Mouse (Mus musculus) C2C12 (cell line): ENCODE data around the gene Rnf220. TPM values are rescaled to one million over a fixed set of nuclear protein-coding genes. Genes with fewer than 3 reads are reported as not detected.

Experiments used
- H3K27me3 ChIP-seq: one replicate; pipeline ENCODE4 v1.6.1; 2011; ENCODE audit not compliant: control insufficient read depth, insufficient read depth, insufficient read length
- H3K36me3 ChIP-seq: one replicate; pipeline ENCODE4 v1.6.1; 2011; ENCODE audit not compliant: control insufficient read depth, insufficient read depth
- H3K4me3 ChIP-seq: one replicate; pipeline ENCODE4 v1.5.1; 2011; ENCODE audit warnings: mild to moderate bottlenecking, control low read depth; ENCODE audit not compliant: poor library complexity, insufficient read depth, severe bottlenecking
- H3K79me2 ChIP-seq: one replicate; pipeline ENCODE4 v1.6.1; 2011; ENCODE audit not compliant: control insufficient read depth, insufficient read depth
- H3K79me3 ChIP-seq: one replicate; pipeline ENCODE4 v1.6.1; 2011; ENCODE audit warnings: low read depth, control low read depth
- H3ac ChIP-seq: one replicate; pipeline ENCODE3; 2011; ENCODE audit warnings: low read depth; ENCODE audit not compliant: control insufficient read depth, insufficient read length
- CEBPB ChIP-seq: IDR thresholded peaks from one replicate; pipeline ENCODE4 v1.6.1; 2011; ENCODE audit warnings: low read depth, mild to moderate bottlenecking, control low read depth, moderate library complexity
- CTCF ChIP-seq: IDR thresholded peaks from one replicate; pipeline ENCODE4 v1.5.1; 2011; ENCODE audit not compliant: control insufficient read depth, insufficient read depth, insufficient read length
- FOSL1 ChIP-seq: IDR thresholded peaks from one replicate; pipeline ENCODE4 v1.8.0; 2011; ENCODE audit warnings: mild to moderate bottlenecking, low read length; ENCODE audit not compliant: poor library complexity, insufficient read depth, severe bottlenecking
- MAX ChIP-seq: IDR thresholded peaks from one replicate; pipeline ENCODE4 v1.6.1; 2011; ENCODE audit warnings: mild to moderate bottlenecking, control low read depth
- MYOD1 ChIP-seq: IDR thresholded peaks from one replicate; pipeline ENCODE4 v1.6.1; 2011; ENCODE audit warnings: low read depth; ENCODE audit not compliant: control insufficient read depth, insufficient read length
- MYOG ChIP-seq: IDR thresholded peaks from one replicate; pipeline ENCODE4 v1.6.1; 2011; ENCODE audit not compliant: control insufficient read depth, insufficient read length; ENCODE audit errors: extremely low read depth
- USF1 ChIP-seq: IDR thresholded peaks from one replicate; pipeline ENCODE4 v1.6.1; 2011; ENCODE audit warnings: low read depth, mild to moderate bottlenecking, control low read depth, moderate library complexity
- polyA plus RNA-seq: library from polyadenylated mRNA; unstranded; fragments of >200 nt; fragmentation: generic; extraction: Trizol; gene quantifications from one replicate; pipeline ENCODE4 v1.2.1, GENCODE M21; 2012; ENCODE audit warnings: missing spikeins

The Rnf220 gene
- polyA plus RNA-seq, 1 experiment, result 61.2 TPM

DNA sequence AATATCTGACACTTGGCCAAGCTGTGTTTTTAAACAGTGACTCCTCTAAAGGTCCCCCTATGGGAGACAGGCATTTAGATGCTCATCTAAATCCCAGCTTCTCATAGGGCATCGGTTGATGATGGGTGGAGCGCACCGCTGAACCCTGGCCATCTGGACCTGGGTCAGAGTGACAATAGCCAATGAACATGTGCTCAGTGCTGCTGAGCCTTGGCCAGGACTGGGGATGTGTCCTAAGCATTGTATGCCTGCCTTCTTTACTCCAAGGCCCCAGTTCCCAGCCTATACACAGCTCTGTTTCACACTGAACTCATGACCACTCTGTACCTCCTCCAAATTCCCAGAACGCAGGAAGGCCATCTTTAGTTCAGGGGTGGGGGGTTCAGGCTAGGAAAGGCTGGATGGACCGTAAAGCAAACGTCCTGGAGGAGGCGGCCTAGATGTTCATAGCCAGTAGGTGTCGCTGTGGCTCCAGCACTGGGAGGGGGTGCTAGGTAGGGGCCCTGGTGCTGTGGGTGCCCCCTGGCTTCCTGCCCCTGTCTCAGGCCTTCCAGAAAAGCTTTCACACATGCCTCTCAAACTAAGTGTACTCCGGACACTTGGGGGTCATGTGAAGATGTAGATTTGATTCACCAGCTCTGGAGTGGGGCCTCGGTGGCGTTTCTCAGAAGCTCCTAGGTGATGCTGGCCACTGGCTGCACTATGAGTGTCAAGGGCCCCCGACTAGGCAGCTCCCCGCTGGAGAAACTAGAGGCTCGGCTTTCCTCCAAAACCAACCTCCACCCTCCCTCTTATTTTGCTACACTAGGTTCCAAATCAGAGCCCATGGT, 173.1 kb downstream of the Rnf220 start:
- H3K4me3 ChIP-seq, result no peak overlapping the region
- no peaks in the 10 kb centered on the region for H3K36me3 ChIP-seq
- no peaks in the 10 kb centered on the region for H3K79me2 ChIP-seq
- no peak overlapping the region for H3ac ChIP-seq
- no peaks in the 10 kb centered on the region for H3K79me3 ChIP-seq
- no peaks in the 10 kb centered on the region for H3K27me3 ChIP-seq
- TF ChIP-seq CTCF (peak; percentile 83), USF1 (no peak)

DNA sequence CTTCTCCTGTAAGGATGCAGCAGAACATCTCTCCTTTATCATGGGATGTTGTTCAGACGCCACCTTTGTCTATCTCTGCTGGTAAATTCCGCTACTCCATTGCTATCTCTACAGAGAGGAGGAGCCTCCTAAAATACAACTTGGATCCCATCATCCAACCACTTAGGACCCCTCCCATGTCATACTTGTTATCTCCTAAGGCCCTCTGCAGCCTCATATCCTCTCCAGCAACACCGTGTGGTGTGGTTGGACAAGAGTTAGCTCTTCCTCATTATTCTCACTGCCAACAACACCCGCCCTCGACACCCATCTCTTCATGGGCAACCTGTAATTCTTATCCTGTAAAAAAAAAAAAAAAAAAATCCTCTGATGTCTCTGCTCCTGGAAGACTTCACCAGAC, 175.8 kb downstream of the Rnf220 start:
- Histone ChIP-seq H3ac (no peak overlapping the region), H3K27me3 (no peaks in the 10 kb centered on the region), H3K36me3 (no peaks in the 10 kb centered on the region), H3K79me3 (no peaks in the 10 kb centered on the region), H3K79me2 (no peaks in the 10 kb centered on the region), H3K4me3 (no peak overlapping the region)
- TF ChIP-seq CTCF, result no peak
- no peak for TF ChIP-seq CEBPB
- TF ChIP-seq MYOG, result no peak
- TF ChIP-seq USF1, result no peak
- no peak for TF ChIP-seq FOSL1
- no peak for TF ChIP-seq MYOD1
- no peak for TF ChIP-seq MAX

DNA sequence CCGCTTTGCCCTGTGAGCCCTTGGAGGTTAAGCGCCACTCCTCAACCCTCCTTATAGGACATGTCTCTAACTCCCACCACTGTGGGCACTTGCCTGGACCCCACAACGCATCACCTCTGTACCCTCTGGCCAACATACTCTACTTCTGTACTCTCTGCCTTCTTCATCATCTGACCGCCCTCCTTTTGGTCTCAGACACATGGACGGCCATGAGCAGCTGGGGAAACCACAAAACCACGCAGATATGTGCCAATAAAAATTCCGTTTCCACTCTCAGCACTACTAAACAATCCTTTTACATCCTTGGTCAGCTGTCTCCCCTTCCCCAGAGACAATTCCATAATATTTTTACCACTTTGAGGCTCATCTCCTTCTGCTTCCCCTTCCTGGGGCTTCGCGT, 178.3 kb downstream of the Rnf220 start:
- no peaks in the 10 kb centered on the region for H3K79me2 ChIP-seq
- H3K27me3 ChIP-seq, result no peaks in the 10 kb centered on the region
- no peak overlapping the region for H3K4me3 ChIP-seq
- no peak overlapping the region for H3ac ChIP-seq
- no peaks in the 10 kb centered on the region for H3K36me3 ChIP-seq
- TF ChIP-seq MYOG (no peak), CTCF (no peak), MYOD1 (peak; percentile 99), MAX (peak; percentile 36), CEBPB (no peak), FOSL1 (no peak), USF1 (peak; percentile 24)
- H3K79me3 ChIP-seq, result no peaks in the 10 kb centered on the region

DNA sequence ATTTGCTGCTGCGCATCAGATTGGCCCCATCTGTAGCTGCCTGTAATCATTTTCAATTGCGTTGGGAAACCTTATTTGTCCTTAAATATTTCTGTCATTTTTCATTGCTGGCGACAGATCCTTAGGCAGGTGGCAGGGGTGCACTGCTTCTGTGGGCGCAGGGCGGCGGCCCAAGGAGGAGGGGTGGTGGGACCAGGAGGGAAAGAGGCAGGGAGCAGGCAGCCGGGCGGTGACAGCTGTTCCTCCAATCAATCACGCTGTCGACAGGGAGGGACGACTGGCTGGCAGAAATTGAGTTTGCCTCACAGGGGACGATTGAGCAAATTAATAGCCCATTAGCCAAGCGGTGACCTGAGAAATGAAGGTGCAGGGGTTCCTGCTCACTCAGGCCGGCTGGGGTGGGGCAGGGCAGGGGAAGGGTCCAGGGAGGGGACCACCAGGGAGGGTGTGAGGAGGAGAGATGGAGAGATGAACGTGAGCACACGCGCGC, 179.1 kb downstream of the Rnf220 start:
- H3K79me2 ChIP-seq, result no peaks in the 10 kb centered on the region
- TF ChIP-seq MYOD1 (peak; percentile 99), MYOG (no peak)
- no peaks in the 10 kb centered on the region for H3K36me3 ChIP-seq
- H3K79me3 ChIP-seq, result no peaks in the 10 kb centered on the region
- H3ac ChIP-seq, result no peak overlapping the region
- H3K27me3 ChIP-seq, result no peaks in the 10 kb centered on the region
- H3K4me3 ChIP-seq, result no peak overlapping the region

DNA sequence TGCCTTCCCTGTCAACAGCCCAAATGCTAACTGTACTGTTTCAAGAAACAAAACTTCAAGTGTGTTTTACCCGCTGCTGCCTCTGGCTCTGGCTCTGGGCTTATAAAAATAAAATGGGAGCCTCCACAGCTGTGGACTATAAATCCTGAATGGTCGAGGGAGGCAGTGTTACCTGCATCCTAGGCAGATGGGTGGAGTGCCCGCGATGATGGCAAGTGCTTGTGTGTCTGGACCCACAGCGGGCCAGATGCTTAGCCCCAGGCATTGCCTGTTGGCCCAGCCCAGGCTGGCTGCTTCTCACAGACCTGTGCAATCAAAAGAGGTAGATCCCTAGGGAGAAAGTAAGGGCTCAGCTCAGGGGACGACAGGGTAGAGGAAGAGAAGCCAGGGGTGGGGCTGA, 180.1 kb downstream of the Rnf220 start:
- TF ChIP-seq MYOG (no peak), MYOD1 (peak; percentile 13), FOSL1 (no peak), MAX (no peak), CTCF (no peak), CEBPB (no peak), USF1 (no peak)
- Histone ChIP-seq H3K79me3 (no peaks in the 10 kb centered on the region), H3K4me3 (no peak overlapping the region), H3K27me3 (no peaks in the 10 kb centered on the region), H3K79me2 (no peaks in the 10 kb centered on the region), H3K36me3 (no peaks in the 10 kb centered on the region), H3ac (no peak overlapping the region)

DNA sequence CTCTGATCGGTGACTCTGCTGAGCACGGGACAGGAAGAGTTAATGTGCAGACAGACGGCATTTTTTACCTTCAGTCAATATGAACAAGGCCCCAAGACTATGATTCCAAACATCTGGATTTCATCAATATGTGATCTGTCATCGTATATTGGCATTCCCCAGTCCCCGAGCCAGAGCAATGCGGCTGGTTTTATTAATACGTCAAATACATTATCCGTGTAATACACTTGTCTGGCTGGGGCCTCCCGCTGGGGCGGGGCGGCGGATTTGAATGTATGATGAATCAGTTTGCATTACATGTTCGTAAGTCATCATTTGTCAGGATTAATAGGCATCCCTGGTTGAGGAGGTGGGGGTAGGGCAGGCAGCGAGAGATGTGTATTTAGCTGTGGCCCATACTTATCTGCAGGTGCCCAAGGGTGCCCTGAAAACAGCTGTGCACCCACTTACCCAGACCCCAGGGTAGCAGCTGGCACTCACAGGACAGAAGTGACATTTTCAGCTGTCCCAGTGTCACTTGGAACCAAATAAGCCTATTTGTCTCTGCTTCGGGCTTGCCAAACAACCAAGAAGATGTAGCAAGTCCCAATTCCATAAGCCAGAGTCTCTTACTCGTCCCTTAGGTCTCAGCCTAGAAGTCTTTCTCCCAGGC, 181.9 kb downstream of the Rnf220 start:
- Histone ChIP-seq H3K79me3 (no peaks in the 10 kb centered on the region), H3ac (no peak overlapping the region), H3K27me3 (no peaks in the 10 kb centered on the region), H3K4me3 (no peak overlapping the region), H3K36me3 (no peaks in the 10 kb centered on the region), H3K79me2 (no peaks in the 10 kb centered on the region)
- TF ChIP-seq MYOD1 (peak; percentile 84), CTCF (no peak), MYOG (no peak), USF1 (no peak), MAX (no peak), CEBPB (no peak), FOSL1 (no peak)
